Mouse (Mus musculus) lung, postnatal 4 days (tissue): Measurements from ENCODE around the gene Pdzd3.
A peak's percentile ranks its signal among the peaks of the same experiment; 100 is the strongest.

Experiments
- DNase-seq, 2 experiments: peaks; one replicate each; pipeline ENCODE4 v3.0.0; 2021

The Pdzd3 gene

GRCm38 (mm10) chr9:44249181-44250146 is 1.8 kb downstream of the Pdzd3 start:
- DNase-seq: peak; percentile 78 to 83

- DNase-seq: no peak
Measured at GRCm38 (mm10) chr9:44247907-44248306, 3.4 kb downstream of the Pdzd3 start.

GRCm38 (mm10) chr9:44243621-44244020 is 7.7 kb downstream of the Pdzd3 start:
- no peak for DNase-seq

GRCm38 (mm10) chr9:44241418-44241817 is 9.9 kb downstream of the Pdzd3 start:
- DNase-seq: no peak

- DNase-seq: no peak
Measured at GRCm38 (mm10) chr9:44240911-44241310, 10.4 kb downstream of the Pdzd3 start.

- DNase-seq: no peak
Measured at GRCm38 (mm10) chr9:44240399-44240798, 10.9 kb downstream of the Pdzd3 start, which contains the start of gene Ccdc153. TSS of gene Ccdc153 (plus strand) at chr9:44240676.

- DNase-seq: peak in 1 of 2 experiments; percentile 65
Measured at GRCm38 (mm10) chr9:44239447-44239846, 11.8 kb downstream of the Pdzd3 start.

GRCm38 (mm10) chr9:44238501-44239190 is 12.6 kb downstream of the Pdzd3 start:
- DNase-seq: no peak

- DNase-seq: no peak
Measured at GRCm38 (mm10) chr9:44237128-44237527, 14.1 kb downstream of the Pdzd3 start.

- DNase-seq: no peak
Measured at GRCm38 (mm10) chr9:44236601-44237000, 14.7 kb downstream of the Pdzd3 start.

- DNase-seq: peak; percentile 74 to 80
Measured at GRCm38 (mm10) chr9:44234479-44235427, 16.5 kb downstream of the Pdzd3 start.

- DNase-seq: peak; percentile 99
Measured at GRCm38 (mm10) chr9:44233802-44234478, 17.3 kb downstream of the Pdzd3 start, which contains the start of gene Cbl. TSS of gene Cbl (minus strand) at chr9:44234049.

- no peak for DNase-seq
Measured at GRCm38 (mm10) chr9:44233021-44233801, 18.1 kb downstream of the Pdzd3 start.

GRCm38 (mm10) chr9:44231609-44232008 is 19.7 kb downstream of the Pdzd3 start:
- no peak for DNase-seq

- DNase-seq: no peak
Measured at GRCm38 (mm10) chr9:44225993-44226392, 25.3 kb downstream of the Pdzd3 start.

- DNase-seq: no peak
Measured at GRCm38 (mm10) chr9:44213538-44213937, 37.7 kb downstream of the Pdzd3 start.

- no peak for DNase-seq
Measured at GRCm38 (mm10) chr9:44212406-44212805, 38.9 kb downstream of the Pdzd3 start.

GRCm38 (mm10) chr9:44209416-44209815 is 41.9 kb downstream of the Pdzd3 start:
- no peak for DNase-seq

GRCm38 (mm10) chr9:44207840-44208239 is 43.4 kb downstream of the Pdzd3 start:
- no peak for DNase-seq

- DNase-seq: no peak
Measured at GRCm38 (mm10) chr9:44200458-44200857, 50.8 kb downstream of the Pdzd3 start.

GRCm38 (mm10) chr9:44199580-44199979 is 51.7 kb downstream of the Pdzd3 start:
- no peak for DNase-seq
